ENCODE assay signal across 9 mouse cellular contexts in the genomic region with DNA sequence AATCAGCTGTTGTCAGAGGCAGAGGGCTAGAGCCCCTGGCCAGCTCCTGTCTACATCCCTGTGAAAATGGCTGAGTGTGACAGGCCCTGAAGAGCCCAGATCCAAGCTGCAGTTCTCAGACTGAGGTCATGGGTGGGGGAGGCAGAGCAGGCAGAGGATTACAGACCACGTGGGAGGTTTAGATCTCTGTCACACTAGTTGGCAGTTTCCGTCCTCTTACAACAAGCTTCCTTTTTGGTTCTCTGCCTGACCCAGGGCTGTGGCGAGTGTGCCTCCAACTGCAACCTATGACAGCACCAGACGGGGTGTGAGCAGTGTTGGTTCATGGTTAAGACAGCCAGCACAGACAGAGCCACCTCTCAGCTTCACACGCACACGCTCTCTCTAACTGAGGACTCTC. TPM values are rescaled to one million over a fixed set of nuclear protein-coding genes. Genes with fewer than 3 reads are reported as not detected.
DNase-seq lines count a peak whose midpoint lies in the region.
"Had no signal": no experiment of that assay in that cellular context is flagged by ENCODE, and none has a peak within 500 bp of the region (broad histone marks: within the 10 kb centered on the region; RNA-seq: fewer than 3 reads in every experiment).

No protein-coding gene starts in this region.

- peaks cover 16% of the 10 kb centered on the region for H3K4me1 ChIP-seq in midbrain, embryonic 10.5 days

- H3K27ac ChIP-seq in midbrain, embryonic 10.5 days (replicated peaks), result peak overlapping the region; percentile 65

- WGBS in midbrain, embryonic 10.5 days, result 53% methylated on average over 6 of the region's 6 CpGs

- H3K27me3 ChIP-seq in midbrain, embryonic 10.5 days (ENCODE audit: low read depth, poor library complexity, severe bottlenecking), result no peaks in the 10 kb centered on the region

- no peak overlapping the region for H3K4me3 ChIP-seq in midbrain, embryonic 10.5 days

- peak; percentile 20 to 22 for DNase-seq in frontal cortex, postnatal 10 days (ENCODE audit: low spot score in 2 of 2)
- no peak for DNase-seq in frontal cortex, postnatal 36 days (ENCODE audit: low spot score in 2 of 2)
- peak; percentile 36 for DNase-seq in brain, adult 2 months (ENCODE audit: low read depth, low spot score)
- peak; percentile 50 to 62 for DNase-seq in heart, adult 9 months (ENCODE audit: low spot score in 2 of 2)
- DNase-seq in kidney, postnatal 4 days, result peak; percentile 8 to 30
- DNase-seq in midbrain, embryonic 10.5 days (ENCODE audit: low spot score), result peak; percentile 28
- peak; percentile 58 to 74 for DNase-seq in thymus, adult 18-20 months
- no peak for DNase-seq in cerebellum, adult 8-10 months

- H3K9me3 ChIP-seq in midbrain, embryonic 10.5 days (replicated peaks), result no peaks in the 10 kb centered on the region

- H3K36me3 ChIP-seq in midbrain, embryonic 10.5 days, result no peaks in the 10 kb centered on the region
- H3K36me3 ChIP-seq: G1E had no signal

RNA-seq across cellular contexts. Expression of a gene that starts 26.9 kb away (rescaled TPM):
- 1.1 and 1.2 TPM in 2 replicates for polyA plus RNA-seq in midbrain, embryonic 10.5 days (2016; fragmentation: Nextera tagmentation; extraction: Ambion mirVana)
- polyA plus RNA-seq: G1E had no signal

RNA-seq across cellular contexts. Expression of a gene that starts 41.7 kb away (rescaled TPM):
- polyA plus RNA-seq in midbrain, embryonic 10.5 days (2016; fragmentation: Nextera tagmentation; extraction: Ambion mirVana), result 35.5 and 40.6 TPM in 2 replicates

Comparison
In these comparisons a context has a peak if more than half of its experiments do, and no peak if none do; other contexts are left out.
1. DNase-seq: peak in frontal cortex, postnatal 10 days (2 of 2), brain, adult 2 months (single experiment), heart, adult 9 months (2 of 2), kidney, postnatal 4 days (2 of 2), midbrain, embryonic 10.5 days (single experiment) and thymus, adult 18-20 months (2 of 2); none in frontal cortex, postnatal 36 days (0 of 2) and cerebellum, adult 8-10 months (single experiment).